28 mouse cellular contexts compared by ENCODE assay signal in the genomic region with DNA sequence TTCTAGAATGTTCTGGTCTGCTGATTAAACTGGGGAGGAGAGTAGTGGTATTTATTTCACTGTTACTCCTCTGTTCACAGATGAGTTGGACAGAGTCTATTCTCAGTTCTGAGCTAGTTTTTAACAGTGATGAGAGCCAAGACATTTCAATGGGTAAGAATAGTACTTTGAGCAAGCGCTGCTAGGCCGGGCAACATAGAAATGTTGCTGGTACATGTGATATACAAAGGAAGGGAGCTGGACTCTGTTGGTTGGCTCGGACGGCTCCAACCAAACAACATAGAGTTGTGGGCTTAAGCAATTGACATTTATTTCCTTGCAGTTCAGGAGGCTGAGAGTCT.
DNase-seq lines count a peak whose midpoint lies in the region; ATAC-seq and TF ChIP-seq lines count a peak whose summit lies in the region.
"Had no signal": no experiment of that assay in that cellular context is flagged by ENCODE, and none has a peak within 500 bp of the region (broad histone marks: within the 10 kb centered on the region; RNA-seq: fewer than 3 reads in every experiment).

No protein-coding gene starts in this region.

- ATAC-seq in hindbrain, embryonic 13.5 days (ENCODE audit: low FRiP score) = no peak
- ATAC-seq in lung, embryonic 14.5 days (ENCODE audit: insufficient read depth) = no peak
- ATAC-seq in embryonic facial prominence, embryonic 14.5 days (ENCODE audit: low read depth) = no peak
- no peak for ATAC-seq in limb, embryonic 13.5 days (ENCODE audit: low FRiP score, low read depth)
- ATAC-seq: activated CD4-positive, CD25-positive, alpha-beta regulatory T cell, adult 4 months; forebrain, embryonic 13.5 days; intestine, postnatal 0 days had no signal

- no peaks in the 10 kb centered on the region for H3K9me3 ChIP-seq in hindbrain, embryonic 10.5 days
- no peaks in the 10 kb centered on the region for H3K9me3 ChIP-seq in hindbrain, embryonic 13.5 days
- no peaks in the 10 kb centered on the region for H3K9me3 ChIP-seq in lung, embryonic 14.5 days (ENCODE audit: low read depth, low read length)
- H3K9me3 ChIP-seq in embryonic facial prominence, embryonic 14.5 days (ENCODE audit: control insufficient read depth, low read length) = no peaks in the 10 kb centered on the region
- H3K9me3 ChIP-seq in limb, embryonic 13.5 days = peaks cover 4% of the 10 kb centered on the region; the same call in 1 of the 2 replicates
- H3K9me3 ChIP-seq: forebrain, embryonic 13.5 days; heart, embryonic 13.5 days; limb, embryonic 15.5 days; liver, embryonic 13.5 days; neural tube, embryonic 12.5 days; stomach, embryonic 15.5 days had no signal

- no peak for DNase-seq in hindbrain, embryonic 10.5 days (ENCODE audit: low spot score)
- DNase-seq in lung, embryonic 14.5 days = no peak
- DNase-seq in lung, postnatal 14 days = no peak
- no peak for DNase-seq in embryonic facial prominence, embryonic 14.5 days (ENCODE audit: low spot score)
- DNase-seq in right cerebral cortex, adult 18-20 months = no peak
- DNase-seq in right cerebral cortex, adult 2 months (ENCODE audit: low spot score in 2 of 2) = no peak
- DNase-seq: adrenal gland, adult 2 months; B cell, adult 2 months; cerebellum, adult 8-10 months; cerebellum, postnatal 25 days; gastrocnemius, postnatal 10 days; heart, postnatal 10 days; kidney, postnatal 4 days; liver, embryonic 13.5 days; lung, adult 18-20 months; lung, postnatal 36 days had no signal

- H3K27ac ChIP-seq in hindbrain, embryonic 10.5 days = peak overlapping the region; percentile 5; the same call in 1 of the 2 replicates
- no peak overlapping the region for H3K27ac ChIP-seq in hindbrain, embryonic 13.5 days
- H3K27ac ChIP-seq in lung, embryonic 14.5 days (ENCODE audit: low read depth) = 0 out of 2 replicates have a peak overlapping the region, but pooled peaks have one; percentile 69
- peak overlapping the region; percentile 9; the same call in 1 of the 2 replicates for H3K27ac ChIP-seq in embryonic facial prominence, embryonic 14.5 days (replicated peaks; ENCODE audit: low read depth, low read length)
- H3K27ac ChIP-seq in limb, embryonic 13.5 days = peak overlapping the region; percentile 77
- H3K27ac ChIP-seq: forebrain, embryonic 13.5 days; heart, embryonic 13.5 days; liver, embryonic 13.5 days; midbrain, embryonic 12.5 days; neural tube, embryonic 12.5 days; stomach, embryonic 15.5 days had no signal

- H3K4me2 ChIP-seq in hindbrain, embryonic 13.5 days = no peak overlapping the region
- H3K4me2 ChIP-seq in lung, embryonic 14.5 days = no peak overlapping the region
- H3K4me2 ChIP-seq in embryonic facial prominence, embryonic 14.5 days (ENCODE audit: low read depth, low read length) = no peak overlapping the region
- H3K4me2 ChIP-seq in limb, embryonic 13.5 days (replicated peaks) = no peak overlapping the region
- H3K4me2 ChIP-seq: forebrain, embryonic 13.5 days; heart, embryonic 13.5 days; limb, embryonic 15.5 days; liver, embryonic 13.5 days; midbrain, embryonic 12.5 days; neural tube, embryonic 12.5 days; stomach, embryonic 15.5 days had no signal

- H3K9ac ChIP-seq in hindbrain, embryonic 13.5 days = no peak overlapping the region
- no peak overlapping the region for H3K9ac ChIP-seq in lung, embryonic 14.5 days
- H3K9ac ChIP-seq in embryonic facial prominence, embryonic 14.5 days (ENCODE audit: low read depth, low read length) = no peak overlapping the region
- H3K9ac ChIP-seq in limb, embryonic 13.5 days = no peak overlapping the region
- H3K9ac ChIP-seq: forebrain, embryonic 13.5 days; heart, embryonic 13.5 days; limb, embryonic 15.5 days; liver, embryonic 13.5 days; midbrain, embryonic 12.5 days; neural tube, embryonic 12.5 days; stomach, embryonic 15.5 days had no signal

- no peak overlapping the region for H3K4me3 ChIP-seq in hindbrain, embryonic 10.5 days
- H3K4me3 ChIP-seq in hindbrain, embryonic 13.5 days = no peak overlapping the region
- H3K4me3 ChIP-seq in lung, embryonic 14.5 days (ENCODE audit: low read depth, low read length) = no peak overlapping the region
- H3K4me3 ChIP-seq in embryonic facial prominence, embryonic 14.5 days (ENCODE audit: low read depth, low read length) = no peak overlapping the region
- no peak overlapping the region for H3K4me3 ChIP-seq in limb, embryonic 13.5 days
- H3K4me3 ChIP-seq: erythroblast, embryonic 14.5 days; forebrain, embryonic 13.5 days; heart, embryonic 13.5 days; limb, embryonic 15.5 days; liver, embryonic 13.5 days; midbrain, embryonic 12.5 days; myocyte; neural tube, embryonic 12.5 days; stomach, embryonic 15.5 days had no signal

- no peak for TF ChIP-seq CTCF in lung, embryonic 14.5 days (IDR thresholded peaks at IDR 0.05; ENCODE audit: low read depth)

- no peaks in the 10 kb centered on the region for H3K36me3 ChIP-seq in hindbrain, embryonic 10.5 days
- no peaks in the 10 kb centered on the region for H3K36me3 ChIP-seq in hindbrain, embryonic 13.5 days
- H3K36me3 ChIP-seq in lung, embryonic 14.5 days (ENCODE audit: insufficient read depth) = no peaks in the 10 kb centered on the region
- no peaks in the 10 kb centered on the region for H3K36me3 ChIP-seq in embryonic facial prominence, embryonic 14.5 days (ENCODE audit: control insufficient read depth, insufficient read depth, low read length)
- H3K36me3 ChIP-seq in limb, embryonic 13.5 days = no peaks in the 10 kb centered on the region
- H3K36me3 ChIP-seq: heart, embryonic 13.5 days; limb, embryonic 15.5 days; liver, embryonic 13.5 days; midbrain, embryonic 12.5 days; neural tube, embryonic 12.5 days; stomach, embryonic 15.5 days had no signal

- WGBS in hindbrain, embryonic 10.5 days = 93% methylated on average over 4 of the region's 4 CpGs
- WGBS in hindbrain, embryonic 13.5 days = 96% methylated on average over 4 of the region's 4 CpGs
- 94% methylated on average over 4 of the region's 4 CpGs for WGBS in lung, embryonic 14.5 days
- 85% methylated on average over 4 of the region's 4 CpGs for WGBS in embryonic facial prominence, embryonic 14.5 days
- WGBS in limb, embryonic 13.5 days = 91% methylated on average over 4 of the region's 4 CpGs

- peaks cover 6% of the 10 kb centered on the region; the same call in 1 of the 2 replicates for H3K4me1 ChIP-seq in hindbrain, embryonic 10.5 days (replicated peaks)
- H3K4me1 ChIP-seq in hindbrain, embryonic 13.5 days (replicated peaks) = no peaks in the 10 kb centered on the region
- H3K4me1 ChIP-seq in lung, embryonic 14.5 days (ENCODE audit: insufficient read depth) = no peaks in the 10 kb centered on the region
- H3K4me1 ChIP-seq in embryonic facial prominence, embryonic 14.5 days (ENCODE audit: control insufficient read depth, insufficient read depth, low read length) = no peaks in the 10 kb centered on the region
- peaks cover 7% of the 10 kb centered on the region; the same call in 1 of the 2 replicates for H3K4me1 ChIP-seq in limb, embryonic 13.5 days
- H3K4me1 ChIP-seq: heart, embryonic 13.5 days; limb, embryonic 15.5 days; liver, embryonic 13.5 days; midbrain, embryonic 12.5 days; neural tube, embryonic 12.5 days; stomach, embryonic 15.5 days had no signal

- H3K27me3 ChIP-seq in hindbrain, embryonic 10.5 days (ENCODE audit: insufficient read depth, poor library complexity, severe bottlenecking) = no peaks in the 10 kb centered on the region
- H3K27me3 ChIP-seq in hindbrain, embryonic 13.5 days = no peaks in the 10 kb centered on the region
- H3K27me3 ChIP-seq in lung, embryonic 14.5 days (ENCODE audit: insufficient read depth, low read length) = no peaks in the 10 kb centered on the region
- H3K27me3 ChIP-seq in embryonic facial prominence, embryonic 14.5 days (replicated peaks; ENCODE audit: control insufficient read depth, insufficient read depth, low read length) = no peaks in the 10 kb centered on the region
- H3K27me3 ChIP-seq in limb, embryonic 13.5 days = no peaks in the 10 kb centered on the region
- H3K27me3 ChIP-seq: forebrain, embryonic 13.5 days; heart, embryonic 13.5 days; limb, embryonic 15.5 days; liver, embryonic 13.5 days; midbrain, embryonic 12.5 days; neural tube, embryonic 12.5 days; stomach, embryonic 15.5 days had no signal
